Mouse (Mus musculus) gonadal fat pad, adult 2 months (tissue): ENCODE measurements around the gene Gm20458. TPM values are rescaled to one million over a fixed set of nuclear protein-coding genes. Genes with fewer than 3 reads are reported as not detected.

ENCODE experiments used
- DNase-seq: peaks from one replicate; pipeline ENCODE4 v3.0.0-alpha.2; 2012; ENCODE audit warnings: low read depth
- polyA plus RNA-seq: library from polyadenylated mRNA; depleted of rRNA; stranded (reverse); fragments of >200 nt; gene quantifications from 2 replicates; pipeline ENCODE4 v1.2.3, GENCODE M21; 2012

The Gm20458 gene
- polyA plus RNA-seq, 1 experiment = 25.0 TPM

GRCm38 (mm10) chr2:164453047-164453757, 7.6 kb upstream of the Gm20458 start:
- DNase-seq = no peak

DNA sequence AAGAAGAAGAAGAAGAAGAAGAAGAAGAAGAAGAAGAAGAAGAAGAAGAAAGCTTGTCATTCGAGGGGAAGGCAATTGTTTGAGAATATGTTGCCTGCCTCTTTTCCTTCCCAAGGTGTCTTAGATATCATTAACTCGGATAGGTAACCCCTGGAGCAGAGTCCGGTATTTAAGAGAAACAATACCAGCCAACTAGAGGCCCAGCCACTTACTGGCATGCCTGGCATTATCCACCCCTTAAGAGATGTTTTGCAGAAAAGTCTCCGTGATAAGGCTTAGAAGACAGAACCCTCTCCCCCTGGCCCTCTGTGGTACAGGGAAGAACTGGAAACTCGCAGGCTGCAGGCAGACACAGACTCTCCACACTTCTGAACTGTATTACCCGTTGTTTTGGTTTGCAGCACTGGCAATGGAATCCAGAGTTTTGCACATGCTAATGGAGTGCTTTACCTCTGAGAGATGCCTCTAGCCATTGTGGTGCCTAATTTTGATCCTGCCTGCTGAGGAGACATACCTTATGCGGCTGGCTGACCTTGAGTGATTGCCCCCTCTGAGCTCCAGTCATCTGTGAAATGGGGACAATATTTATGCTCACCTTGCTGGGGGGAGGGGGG, 6.8 kb upstream of the Gm20458 start:
- DNase-seq = no peak

DNA sequence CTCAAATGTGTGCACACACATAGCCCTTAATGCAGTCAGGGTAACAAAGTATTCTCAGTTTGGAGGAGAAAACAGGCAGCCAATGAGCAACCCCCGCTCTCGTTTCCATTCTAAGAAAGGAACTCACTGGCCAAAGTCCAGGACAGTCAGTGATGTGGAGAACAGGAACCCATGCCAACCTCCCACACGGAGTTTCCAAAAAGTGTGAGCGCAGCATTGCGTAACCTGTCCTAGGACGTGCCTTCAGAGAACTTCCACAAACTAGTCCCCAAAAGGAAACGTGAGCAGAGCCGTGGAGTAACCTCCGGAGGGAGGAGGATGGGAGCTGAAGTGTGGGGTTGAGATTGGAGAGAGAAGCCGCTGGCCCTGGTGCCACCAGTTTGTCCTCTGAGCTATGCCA, 5.9 kb upstream of the Gm20458 start:
- peak; percentile 88 for DNase-seq

DNA sequence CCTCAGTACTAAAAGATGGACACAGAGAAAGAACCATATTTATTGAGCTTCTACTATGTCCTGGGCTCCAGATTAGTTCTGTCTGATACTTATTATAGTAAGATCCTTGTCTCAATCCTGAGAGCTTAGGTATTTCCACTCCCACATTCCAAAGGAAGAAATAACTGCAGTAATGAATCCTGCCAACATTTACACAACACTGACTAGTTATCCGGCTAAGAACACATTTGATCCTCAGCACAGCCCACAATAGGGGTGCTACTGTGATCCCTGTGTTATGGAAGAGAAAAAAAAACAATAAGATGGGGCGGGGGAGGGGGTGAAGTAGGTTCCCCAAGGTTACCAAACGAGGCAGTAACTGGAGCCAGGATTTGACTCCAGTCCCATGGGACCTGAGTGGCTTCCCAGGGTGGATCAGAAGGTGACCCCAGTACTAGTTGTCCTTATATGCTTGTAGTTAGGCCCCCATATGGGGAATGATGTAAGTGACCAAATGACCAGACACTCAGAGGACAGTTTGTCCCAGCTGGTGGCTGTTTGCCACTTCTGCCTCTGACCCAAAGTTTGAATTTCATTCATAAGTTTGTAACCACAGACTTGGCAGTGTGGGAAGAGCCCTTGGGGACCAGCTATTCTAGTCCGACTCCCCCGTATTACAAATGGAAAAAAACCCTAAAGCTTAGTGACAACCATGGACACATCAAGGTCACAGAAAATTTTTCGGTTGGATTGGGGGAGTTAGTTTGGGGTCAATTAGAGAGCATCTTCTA, 5.2 kb upstream of the Gm20458 start:
- DNase-seq = peak; percentile 87

- DNase-seq = no peak
These were observed 4.4 kb upstream of the Gm20458 start for GRCm38 (mm10) chr2:164456413-164456812.

- DNase-seq = no peak
These were observed 3.9 kb upstream of the Gm20458 start, which contains the start of gene Sys1 for GRCm38 (mm10) chr2:164456864-164457300. TSS of gene Sys1 (plus strand) at chr2:164456964.

GRCm38 (mm10) chr2:164457942-164458341, 2.8 kb upstream of the Gm20458 start:
- DNase-seq = no peak

DNA sequence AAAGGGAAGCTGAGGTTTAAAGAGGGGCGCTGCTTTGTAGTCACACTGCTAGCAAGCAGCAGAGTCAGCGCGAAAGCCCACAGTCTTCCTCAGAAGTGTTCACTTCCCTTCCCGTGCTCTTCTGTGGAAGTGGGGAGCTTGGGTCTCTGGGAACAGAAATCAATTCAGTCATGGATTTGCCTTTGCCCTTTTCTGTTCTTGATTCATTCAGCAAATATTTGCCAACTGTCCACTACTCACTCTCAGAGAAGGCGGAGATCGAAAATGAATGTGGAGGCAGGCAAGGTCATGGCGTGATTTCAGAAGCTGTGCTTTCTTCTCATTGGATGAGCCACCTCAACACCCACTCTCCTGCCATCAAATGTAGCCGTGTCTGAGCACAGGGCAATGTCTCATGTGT, 2.2 kb upstream of the Gm20458 start:
- no peak for DNase-seq

- no peak for DNase-seq
These were observed 4.4 kb downstream of the Gm20458 start for GRCm38 (mm10) chr2:164465161-164465560.

- DNase-seq = no peak
These were observed 6.0 kb downstream of the Gm20458 start for GRCm38 (mm10) chr2:164466787-164467186.

DNA sequence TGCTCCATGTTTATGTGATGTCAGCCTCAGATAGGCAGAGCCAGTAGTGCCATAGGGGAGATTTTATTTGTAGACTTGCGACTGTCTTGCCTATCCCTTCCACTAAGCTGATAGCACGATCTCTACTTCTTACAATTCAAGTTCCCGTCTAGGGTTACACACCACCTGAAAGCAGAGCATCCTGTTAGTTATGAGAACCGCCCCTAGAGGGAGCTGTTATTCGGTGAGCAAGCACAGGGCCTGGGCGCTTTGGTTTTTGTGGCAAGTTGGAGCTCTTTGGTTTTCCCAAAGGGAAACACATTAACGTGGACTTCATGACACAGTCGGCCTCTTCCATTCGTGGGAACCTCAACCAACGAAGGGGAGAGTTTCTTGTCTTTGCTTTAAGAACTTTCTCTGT, 9.5 kb downstream of the Gm20458 start:
- no peak for DNase-seq

GRCm38 (mm10) chr2:164473624-164474023, 12.9 kb downstream of the Gm20458 start, which contains the start of gene Trp53tg5:
TSS of gene Trp53tg5 (minus strand) at chr2:164473724.
- DNase-seq = no peak

GRCm38 (mm10) chr2:164485681-164486257, 25.0 kb downstream of the Gm20458 start, which contains the start of gene Dbndd2:
TSS of gene Dbndd2 (plus strand) at chr2:164486106.
- no peak for DNase-seq

DNA sequence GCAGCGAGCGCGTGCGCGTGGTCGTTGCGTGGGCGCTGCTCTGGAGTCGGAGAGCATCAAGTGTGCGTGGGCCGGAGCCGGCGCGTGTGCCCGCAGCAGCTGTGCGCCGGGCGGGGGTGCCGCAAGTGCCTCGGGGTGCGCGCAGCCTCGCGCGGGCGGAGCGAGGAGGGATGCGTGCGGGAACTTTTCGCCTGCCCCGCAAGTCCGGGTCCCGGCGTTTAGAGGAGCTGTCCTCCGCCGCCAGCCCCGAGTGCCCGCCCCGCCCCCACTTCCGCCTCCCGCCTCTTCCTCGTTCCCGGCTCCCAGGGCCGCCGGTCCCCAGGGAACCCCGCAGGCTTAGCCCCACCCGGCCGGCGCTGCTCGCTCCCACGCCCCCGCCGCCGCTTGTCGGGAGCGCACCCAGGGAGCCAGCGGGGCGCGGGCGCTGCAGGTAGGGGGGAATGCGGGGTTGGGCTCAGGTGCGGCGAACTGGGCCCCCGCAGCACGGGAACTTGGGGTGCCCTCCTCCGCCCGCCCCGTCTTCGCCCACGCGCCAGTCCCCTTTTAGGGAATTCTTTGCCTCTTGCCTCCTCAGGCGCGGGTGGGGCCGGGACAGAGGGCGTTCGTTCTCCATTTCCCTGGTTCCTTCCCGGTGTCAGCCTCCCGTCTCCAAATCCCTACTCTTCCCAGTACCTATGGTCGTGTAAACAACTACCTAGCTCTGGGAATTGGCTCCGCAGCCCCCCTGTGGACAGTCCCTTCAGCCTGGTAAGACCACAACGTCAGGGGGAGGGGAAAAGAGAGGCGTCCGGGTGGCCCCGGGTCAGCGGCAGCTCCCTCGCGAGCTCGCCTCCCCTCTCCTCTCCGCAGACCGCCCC, 25.7 kb downstream of the Gm20458 start:
- DNase-seq = no peak

DNA sequence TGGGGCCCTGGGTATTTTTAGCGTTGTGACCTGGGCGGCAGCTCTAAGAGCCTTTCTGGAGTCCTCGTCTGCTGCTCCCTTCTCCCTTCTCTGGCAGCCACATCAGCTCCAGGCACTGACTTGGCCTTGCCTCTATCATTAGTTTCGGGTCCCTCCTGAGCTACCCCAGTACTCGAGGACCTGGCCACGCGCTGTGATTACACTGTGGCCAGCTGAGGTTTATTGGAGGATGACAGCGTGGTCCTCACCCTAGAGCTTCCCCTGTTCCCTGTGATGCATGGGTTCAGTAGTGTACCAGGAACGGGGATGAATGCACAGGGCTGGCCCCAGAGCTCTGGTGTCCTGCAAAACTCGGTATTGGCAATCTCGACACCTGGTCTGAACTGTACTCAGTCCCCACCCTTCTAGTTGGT, 26.4 kb downstream of the Gm20458 start:
- DNase-seq = no peak

DNA sequence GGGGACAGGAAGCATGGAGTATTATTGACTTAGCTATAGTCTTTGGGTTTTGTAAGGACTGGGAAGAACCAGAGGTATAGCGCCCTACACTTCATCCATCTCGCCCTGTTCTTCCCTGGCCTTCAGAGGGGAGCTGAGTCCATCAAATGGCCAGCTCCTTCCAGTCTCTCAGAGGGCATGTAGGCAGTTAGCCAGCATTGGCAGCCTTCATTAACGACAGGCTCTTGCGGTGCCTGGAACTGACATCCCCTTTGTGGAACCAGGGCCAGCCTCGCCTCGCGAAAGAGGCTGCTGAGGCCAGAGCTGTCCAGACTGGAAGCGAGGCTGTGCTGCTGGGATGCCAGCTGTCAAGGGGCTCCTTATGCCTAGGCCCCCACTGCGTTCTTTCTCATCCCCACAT, 27.0 kb downstream of the Gm20458 start:
- no peak for DNase-seq

- DNase-seq = no peak
These were observed 33.4 kb downstream of the Gm20458 start for GRCm38 (mm10) chr2:164494126-164494525.

DNA sequence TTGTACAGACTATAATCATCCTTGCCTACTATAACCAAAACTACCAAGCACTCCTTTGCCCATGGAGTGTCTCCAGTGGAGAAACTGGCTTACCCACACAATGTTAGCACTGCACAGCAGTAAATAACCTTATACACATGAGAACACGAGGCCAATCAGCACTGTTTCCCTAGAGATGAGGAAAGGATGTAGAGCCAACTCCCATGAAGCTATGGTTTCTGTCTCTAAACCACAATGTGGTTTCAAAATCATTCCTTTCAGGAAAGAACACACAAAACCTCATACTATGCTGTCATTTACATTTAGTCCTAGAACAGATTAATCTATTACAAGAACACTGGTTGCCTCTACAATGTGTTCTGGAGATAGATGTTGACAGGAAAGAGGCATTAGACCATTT, 35.6 kb downstream of the Gm20458 start:
- DNase-seq = no peak

- DNase-seq = no peak
These were observed 36.3 kb downstream of the Gm20458 start, which contains the start of gene Pigt for GRCm38 (mm10) chr2:164496847-164497690. TSS of gene Pigt (plus strand) at chr2:164497520.

DNA sequence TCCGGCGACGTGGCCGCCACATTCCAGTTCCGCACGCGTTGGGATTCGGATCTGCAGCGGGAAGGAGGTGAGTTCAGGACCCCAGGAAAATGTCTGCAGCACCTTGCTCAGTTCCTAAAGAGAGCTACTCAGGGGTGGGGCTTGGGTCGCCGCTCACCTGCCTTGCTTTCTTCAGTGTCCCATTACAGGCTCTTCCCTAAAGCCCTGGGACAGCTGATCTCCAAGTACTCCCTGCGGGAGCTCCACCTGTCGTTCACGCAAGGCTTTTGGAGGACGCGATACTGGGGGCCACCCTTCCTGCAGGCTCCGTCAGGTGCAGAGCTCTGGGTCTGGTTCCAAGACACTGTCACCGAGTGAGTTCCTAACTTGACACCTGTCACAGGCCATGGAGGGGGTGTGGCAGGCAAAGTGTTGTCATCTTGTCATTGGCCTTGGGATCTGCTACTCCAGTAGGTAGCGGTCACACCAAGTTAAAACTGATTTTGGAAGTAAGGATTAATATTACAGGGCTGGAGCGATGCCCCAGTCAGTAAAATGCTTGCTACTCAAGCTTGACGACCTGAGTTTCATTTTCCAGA, 37.0 kb downstream of the Gm20458 start:
- DNase-seq = no peak
